35 mouse cellular contexts compared by ENCODE assay signal in genomic region chr3:92708974-92709373, GRCm38 (mm10). TPM values are rescaled to one million over a fixed set of nuclear protein-coding genes. Genes with fewer than 3 reads are reported as not detected.
"Had no signal": no experiment of that assay in that cellular context is flagged by ENCODE, and none has a peak within 500 bp of the region (broad histone marks: within the 10 kb centered on the region; RNA-seq: fewer than 3 reads in every experiment).

Gene Lce1e (minus strand): TSS chr3:92709074.

- H3K27me3 ChIP-seq: embryonic facial prominence, embryonic 12.5 days; embryonic facial prominence, embryonic 13.5 days; embryonic facial prominence, embryonic 15.5 days; forebrain, embryonic 12.5 days; forebrain, embryonic 13.5 days; forebrain, embryonic 15.5 days had no signal

- DNase-seq: cerebellum, adult 2 months; cerebellum, adult 8-10 months; cerebellum, adult 9-10 months; cerebellum, adult 9-11 months; cerebellum, postnatal 10 days; cerebellum, postnatal 14 days; cerebellum, postnatal 25 days; cerebellum, postnatal 36 days; embryo, embryonic 11 days; forebrain, postnatal 0 days; gastrocnemius, adult 2 months; gastrocnemius, postnatal 10 days; gastrocnemius, postnatal 14 days; gastrocnemius, postnatal 25 days; gastrocnemius, postnatal 36 days; heart, adult 11 months; heart, adult 18-20 months; heart, adult 2 months had no signal

- H3K36me3 ChIP-seq: embryonic facial prominence, embryonic 10.5 days; embryonic facial prominence, embryonic 12.5 days; embryonic facial prominence, embryonic 13.5 days; embryonic facial prominence, embryonic 15.5 days; forebrain, embryonic 10.5 days; forebrain, embryonic 12.5 days; forebrain, embryonic 15.5 days had no signal

- H3K4me3 ChIP-seq: embryonic facial prominence, embryonic 10.5 days; embryonic facial prominence, embryonic 12.5 days; embryonic facial prominence, embryonic 13.5 days; embryonic facial prominence, embryonic 15.5 days; erythroblast, embryonic 14.5 days; forebrain, embryonic 10.5 days; forebrain, embryonic 12.5 days; forebrain, embryonic 13.5 days; forebrain, embryonic 15.5 days; gastrocnemius, adult 2 months; heart, adult 2 months had no signal

- H3K4me1 ChIP-seq: embryonic facial prominence, embryonic 10.5 days; embryonic facial prominence, embryonic 12.5 days; embryonic facial prominence, embryonic 13.5 days; embryonic facial prominence, embryonic 15.5 days; forebrain, embryonic 10.5 days; forebrain, embryonic 12.5 days; forebrain, embryonic 13.5 days; forebrain, embryonic 15.5 days had no signal

- H3K4me2 ChIP-seq: embryonic facial prominence, embryonic 12.5 days; embryonic facial prominence, embryonic 13.5 days; embryonic facial prominence, embryonic 15.5 days; forebrain, embryonic 12.5 days; forebrain, embryonic 13.5 days; forebrain, embryonic 15.5 days had no signal

- ATAC-seq: forebrain, embryonic 13.5 days; forebrain, embryonic 14.5 days; forebrain, embryonic 15.5 days; forebrain, embryonic 16.5 days; forebrain, postnatal 0 days had no signal

- H3K9ac ChIP-seq: embryonic facial prominence, embryonic 12.5 days; embryonic facial prominence, embryonic 13.5 days; embryonic facial prominence, embryonic 15.5 days; forebrain, embryonic 12.5 days; forebrain, embryonic 13.5 days; forebrain, embryonic 15.5 days; forebrain, postnatal 0 days had no signal

- H3K27ac ChIP-seq: embryonic facial prominence, embryonic 10.5 days; embryonic facial prominence, embryonic 12.5 days; embryonic facial prominence, embryonic 13.5 days; embryonic facial prominence, embryonic 15.5 days; forebrain, embryonic 10.5 days; forebrain, embryonic 12.5 days; forebrain, embryonic 13.5 days; forebrain, embryonic 15.5 days; gastrocnemius, adult 2 months; heart, adult 2 months had no signal

- H3K9me3 ChIP-seq: embryonic facial prominence, embryonic 10.5 days; embryonic facial prominence, embryonic 12.5 days; embryonic facial prominence, embryonic 13.5 days; embryonic facial prominence, embryonic 15.5 days; forebrain, embryonic 10.5 days; forebrain, embryonic 12.5 days; forebrain, embryonic 13.5 days; forebrain, embryonic 15.5 days had no signal

RNA-seq across cellular contexts. Expression of gene Lce1e, which starts in this region (rescaled TPM):
- polyA plus RNA-seq: cerebellum, adult 2 months; cortical plate, adult 2 months; embryonic facial prominence, embryonic 10.5 days; embryonic facial prominence, embryonic 11.5 days; embryonic facial prominence, embryonic 12.5 days; embryonic facial prominence, embryonic 13.5 days; embryonic facial prominence, embryonic 14.5 days; erythroblast, embryonic 14.5 days; forebrain, embryonic 10.5 days; forebrain, embryonic 11.5 days; forebrain, embryonic 12.5 days; forebrain, embryonic 13.5 days; forebrain, embryonic 14.5 days; forebrain, embryonic 15.5 days; forebrain, embryonic 16.5 days; forebrain, postnatal 0 days; frontal cortex, adult 2 months; gonadal fat pad, adult 2 months; heart, adult 2 months had no signal
